Mouse (Mus musculus) kidney, adult 9 months (tissue): ENCODE data around the gene Ncdn.

Source experiments
- DNase-seq: peaks from one replicate; pipeline ENCODE4 v3.0.0; 2022

Gene Ncdn

GRCm38 (mm10) chr4:126706630-126707438, 46.4 kb downstream of the Ncdn start:
- DNase-seq, result no peak

- no peak for DNase-seq
Observed at GRCm38 (mm10) chr4:126696908-126697307, 56.3 kb downstream of the Ncdn start.
